Mouse (Mus musculus) hindbrain, embryonic 15.5 days (tissue): ENCODE measurements around the gene Tacc2. TPM values are rescaled to one million over a fixed set of nuclear protein-coding genes. Genes with fewer than 3 reads are reported as not detected.
"Not testable (repeated sequence)": the region's sequence is repeated elsewhere in the genome, so short reads cannot be mapped to it uniquely, and the experiment has no call there.

Experiments used
- ATAC-seq: fragments of 200-750 bp; cut with Nextera tagmentation; 2 replicates; pipeline ENCODE4 v1.8.0; 2017; ENCODE audit warnings: low read depth, moderate number of reproducible peaks, moderate TSS enrichment; ENCODE audit not compliant: low FRiP score
- H3K27ac ChIP-seq: fragments of 300-500 bp; sonication (generic); replicated peaks from 2 replicates; pipeline ENCODE4 v1.5.1; 2015; ENCODE audit warnings: mild to moderate bottlenecking, inconsistent platforms
- H3K27me3 ChIP-seq: fragments of 300-500 bp; sonication (generic); 2 replicates; pipeline ENCODE4 v1.6.1; 2015; ENCODE audit warnings: control low read depth, inconsistent platforms
- H3K36me3 ChIP-seq: fragments of 300-500 bp; sonication (generic); 2 replicates; pipeline ENCODE4 v1.6.1; 2015; ENCODE audit warnings: control low read depth, inconsistent platforms
- H3K4me1 ChIP-seq: fragments of 300-500 bp; sonication (generic); replicated peaks from 2 replicates; pipeline ENCODE4 v1.6.1; 2015; ENCODE audit warnings: control low read depth, inconsistent platforms
- H3K4me2 ChIP-seq: fragments of 300-500 bp; sonication (generic); 2 replicates; pipeline ENCODE4 v1.6.1; 2015; ENCODE audit warnings: moderate library complexity, mild to moderate bottlenecking, inconsistent platforms
- H3K4me3 ChIP-seq: fragments of 300-500 bp; sonication (generic); 2 replicates; pipeline ENCODE4 v1.5.1; 2015; ENCODE audit warnings: mild to moderate bottlenecking, inconsistent platforms
- H3K9ac ChIP-seq: fragments of 300-500 bp; sonication (generic); 2 replicates; pipeline ENCODE4 v1.6.1; 2015; ENCODE audit warnings: inconsistent platforms
- H3K9me3 ChIP-seq: fragments of 300-500 bp; sonication (generic); 2 replicates; pipeline ENCODE4 v1.6.1; 2016; ENCODE audit warnings: control low read depth, inconsistent platforms
- WGBS: fragments of 180-500 bp; shearing (Covaris S2); methylation state at CpG from one replicate; pipeline ENCODE4 v1.1.7; 2015; 5-methylcytosine and 5-hydroxymethylcytosine counted together
- polyA plus RNA-seq: library from polyadenylated mRNA; unstranded; fragments of >200 nt; fragmentation: Nextera tagmentation; extraction: Ambion mirVana; gene quantifications from 2 replicates; pipeline ENCODE4 v1.2.1, GENCODE M21; 2015

Tacc2 gene
- polyA plus RNA-seq, 1 experiment from 2014 or later: 65.3 TPM

DNA sequence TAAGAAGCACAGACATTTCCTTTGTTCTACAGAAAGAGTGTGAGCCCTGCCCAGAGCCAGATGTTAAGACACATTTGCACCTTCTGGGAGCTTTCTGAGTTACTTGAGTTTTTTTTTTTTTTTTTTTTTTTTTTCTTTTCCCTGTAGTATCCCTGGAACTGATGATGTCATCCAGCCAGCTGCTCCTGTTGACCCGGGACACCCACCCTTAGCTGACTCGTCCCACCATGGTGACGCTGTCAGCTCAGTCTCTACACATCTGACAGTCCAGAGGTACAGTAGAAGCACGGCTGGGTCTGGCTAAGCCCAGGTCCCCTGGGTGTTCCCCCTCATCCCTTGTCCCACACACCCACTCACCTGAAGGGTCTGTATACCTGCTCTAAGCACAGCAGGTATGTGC lies 85.6 kb downstream of the Tacc2 start:
- no peak overlapping the region for H3K4me3 ChIP-seq
- no peaks in the 10 kb centered on the region for H3K4me1 ChIP-seq
- no peak overlapping the region for H3K9ac ChIP-seq
- no peaks in the 10 kb centered on the region for H3K36me3 ChIP-seq
- no peak overlapping the region for H3K27ac ChIP-seq
- WGBS: 72% methylated on average over 4 of the region's 4 CpGs
- no peaks in the 10 kb centered on the region for H3K27me3 ChIP-seq
- no peak for ATAC-seq
- H3K9me3 ChIP-seq: no peaks in the 10 kb centered on the region
- H3K4me2 ChIP-seq: no peak overlapping the region

DNA sequence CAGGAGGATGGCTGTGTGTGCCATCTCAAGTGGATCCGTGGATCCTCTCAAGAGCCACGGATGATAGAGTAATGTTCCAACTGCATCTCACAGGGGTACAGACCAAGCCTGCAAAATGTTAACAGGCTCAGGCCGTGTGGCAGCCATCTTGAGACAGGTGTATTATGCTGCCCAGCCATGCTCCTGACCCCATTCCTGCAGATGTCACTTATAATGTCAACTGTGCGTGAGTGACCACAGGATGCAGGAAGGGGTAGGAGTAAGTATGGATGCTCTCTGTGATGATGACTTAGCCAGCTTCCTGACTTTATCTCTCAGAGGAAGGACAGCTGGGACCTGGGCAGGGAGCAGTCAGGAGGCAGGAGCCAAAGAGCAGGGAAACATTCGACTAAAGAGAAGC lies 86.8 kb downstream of the Tacc2 start:
- no peak for ATAC-seq
- H3K27me3 ChIP-seq: no peaks in the 10 kb centered on the region
- WGBS: over 99% methylated on average over 5 of the region's 5 CpGs

GRCm38 (mm10) chr7:130664629-130665028 lies 87.4 kb downstream of the Tacc2 start:
- Histone ChIP-seq H3K27me3 (no peaks in the 10 kb centered on the region), H3K9me3 (no peaks in the 10 kb centered on the region), H3K4me3 (no peak overlapping the region), H3K4me2 (no peak overlapping the region), H3K36me3 (no peaks in the 10 kb centered on the region), H3K4me1 (peaks cover 11% of the 10 kb centered on the region), H3K27ac (no peak overlapping the region), H3K9ac (no peak overlapping the region)
- WGBS: 90% methylated on average over 5 of the region's 5 CpGs
- no peak for ATAC-seq

More for the DNA sequence above, 86.8 kb downstream of the Tacc2 start:
- Histone ChIP-seq H3K9me3 (no peaks in the 10 kb centered on the region), H3K36me3 (no peaks in the 10 kb centered on the region), H3K4me1 (peaks cover 5% of the 10 kb centered on the region), H3K27ac (no peak overlapping the region), H3K9ac (no peak overlapping the region), H3K4me2 (no peak overlapping the region), H3K4me3 (no peak overlapping the region)

DNA sequence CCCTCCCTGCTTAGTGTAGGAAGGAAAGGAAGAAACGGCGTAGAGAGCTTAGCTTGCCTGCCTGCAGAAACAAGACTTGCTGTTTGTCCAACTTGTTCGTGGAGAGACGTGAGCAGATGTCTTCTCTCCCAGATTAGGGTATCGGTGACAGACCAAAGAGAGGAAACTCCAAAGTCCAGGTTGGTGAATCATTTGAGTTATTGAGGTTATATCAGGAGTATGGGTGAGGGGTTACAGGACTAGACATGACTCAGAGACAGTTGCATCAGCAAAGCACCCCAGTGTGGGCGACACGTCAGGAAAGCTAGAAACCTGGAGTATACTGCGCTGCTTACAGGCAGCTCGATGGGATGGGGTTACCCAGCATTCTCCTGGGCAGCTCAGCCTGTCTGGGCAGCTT lies 88.1 kb downstream of the Tacc2 start:
- Histone ChIP-seq H3K9me3 (no peaks in the 10 kb centered on the region), H3K4me2 (no peak overlapping the region), H3K4me3 (no peak overlapping the region), H3K36me3 (no peaks in the 10 kb centered on the region), H3K9ac (no peak overlapping the region), H3K4me1 (peaks cover 18% of the 10 kb centered on the region), H3K27me3 (no peaks in the 10 kb centered on the region), H3K27ac (no peak overlapping the region)
- ATAC-seq: no peak
- WGBS: over 99% methylated on average over 9 of the region's 9 CpGs

DNA sequence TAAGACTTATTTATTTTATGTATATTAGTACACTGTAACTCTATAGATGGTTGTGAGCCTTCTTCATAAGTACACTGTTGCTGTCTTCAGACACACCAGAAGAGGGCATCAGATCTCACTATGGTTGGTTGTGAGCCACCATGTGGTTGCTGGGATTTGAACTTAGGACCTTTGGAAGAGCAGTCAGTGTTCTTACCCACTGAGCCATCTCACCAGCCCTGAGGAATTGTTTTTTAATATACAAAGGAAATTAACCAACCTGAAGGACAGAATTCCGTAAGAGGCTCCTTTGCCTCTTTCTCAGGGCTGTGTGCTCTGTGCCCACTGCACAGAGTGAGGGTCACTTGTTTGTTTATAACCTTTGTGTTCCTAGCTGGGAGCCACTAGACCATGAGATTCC lies 90.8 kb downstream of the Tacc2 start:
- ATAC-seq, H3K9ac ChIP-seq, H3K4me2 ChIP-seq, H3K36me3 ChIP-seq, H3K27me3 ChIP-seq, H3K9me3 ChIP-seq, H3K4me3 ChIP-seq, H3K27ac ChIP-seq: not testable (repeated sequence)
- 56% methylated on average over 1 of the region's 1 CpGs for WGBS
- H3K4me1 ChIP-seq: peaks cover 33% of the 10 kb centered on the region

DNA sequence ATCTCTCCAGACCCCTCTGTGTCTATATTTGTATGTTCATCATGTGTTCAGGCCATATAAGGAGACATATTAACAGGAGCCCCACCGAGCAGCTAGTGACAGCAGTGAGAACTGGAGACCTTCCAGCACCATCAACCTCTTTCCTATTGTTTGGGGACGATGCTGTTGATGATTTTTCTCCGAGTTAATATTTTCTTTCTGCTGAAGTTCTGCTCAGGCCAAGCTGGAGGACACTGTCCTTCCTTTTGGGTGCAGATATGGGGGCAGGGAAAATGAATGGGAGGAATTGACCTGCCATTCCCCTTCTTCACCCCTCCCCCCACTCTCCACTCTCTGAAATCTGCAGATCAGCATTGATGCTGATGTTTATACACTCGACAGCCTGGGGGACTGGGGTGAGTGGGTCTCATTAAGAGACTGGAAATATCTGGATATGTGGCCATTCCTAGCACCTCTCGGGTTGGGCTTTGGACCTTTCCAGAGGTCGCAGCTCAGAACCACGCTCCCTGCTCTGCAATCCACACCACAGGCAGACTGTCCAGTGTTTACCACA lies 91.6 kb downstream of the Tacc2 start:
- 41% methylated on average over 7 of the region's 7 CpGs for WGBS
- H3K4me3 ChIP-seq: no peak overlapping the region
- H3K4me2 ChIP-seq: no peak overlapping the region
- H3K4me1 ChIP-seq: peaks cover 33% of the 10 kb centered on the region
- no peaks in the 10 kb centered on the region for H3K9me3 ChIP-seq
- no peak for ATAC-seq
- peak overlapping the region; percentile 79 for H3K27ac ChIP-seq
- H3K36me3 ChIP-seq: no peaks in the 10 kb centered on the region
- H3K27me3 ChIP-seq: no peaks in the 10 kb centered on the region
- no peak overlapping the region for H3K9ac ChIP-seq

- Histone ChIP-seq H3K27ac (peak overlapping the region; percentile 79), H3K4me3 (no peak overlapping the region), H3K36me3 (no peaks in the 10 kb centered on the region), H3K9ac (no peak overlapping the region), H3K27me3 (no peaks in the 10 kb centered on the region), H3K4me2 (no peak overlapping the region), H3K9me3 (no peaks in the 10 kb centered on the region), H3K4me1 (peaks cover 33% of the 10 kb centered on the region)
- 0 out of 2 replicates have a peak, but pooled peaks have one; percentile 57 for ATAC-seq
- WGBS: 29% methylated on average over 8 of the region's 8 CpGs
Observed at GRCm38 (mm10) chr7:130669370-130669881, 92.2 kb downstream of the Tacc2 start.

GRCm38 (mm10) chr7:130670358-130670757 lies 93.1 kb downstream of the Tacc2 start:
- Histone ChIP-seq H3K36me3 (no peaks in the 10 kb centered on the region), H3K4me1 (peaks cover 33% of the 10 kb centered on the region), H3K27me3 (no peaks in the 10 kb centered on the region), H3K9ac (no peak overlapping the region), H3K4me2 (no peak overlapping the region), H3K4me3 (no peak overlapping the region), H3K9me3 (no peaks in the 10 kb centered on the region), H3K27ac (peak overlapping the region; percentile 79; the same call in 1 of the 2 replicates)
- WGBS: 63% methylated on average over 4 of the region's 4 CpGs
- ATAC-seq: no peak

GRCm38 (mm10) chr7:130671301-130671700 lies 94.1 kb downstream of the Tacc2 start:
- Histone ChIP-seq H3K27me3 (no peaks in the 10 kb centered on the region), H3K4me2 (no peak overlapping the region), H3K27ac (no peak overlapping the region), H3K36me3 (no peaks in the 10 kb centered on the region), H3K9me3 (no peaks in the 10 kb centered on the region), H3K9ac (no peak overlapping the region), H3K4me1 (peaks cover 33% of the 10 kb centered on the region), H3K4me3 (no peak overlapping the region)
- 0 out of 2 replicates have a peak, but pooled peaks have one; percentile 5 for ATAC-seq
- WGBS: 59% methylated on average over 6 of the region's 6 CpGs

GRCm38 (mm10) chr7:130673169-130674033 lies 96.2 kb downstream of the Tacc2 start:
- Histone ChIP-seq H3K9me3 (no peaks in the 10 kb centered on the region), H3K27ac (no peak overlapping the region)
- no peak for ATAC-seq

DNA sequence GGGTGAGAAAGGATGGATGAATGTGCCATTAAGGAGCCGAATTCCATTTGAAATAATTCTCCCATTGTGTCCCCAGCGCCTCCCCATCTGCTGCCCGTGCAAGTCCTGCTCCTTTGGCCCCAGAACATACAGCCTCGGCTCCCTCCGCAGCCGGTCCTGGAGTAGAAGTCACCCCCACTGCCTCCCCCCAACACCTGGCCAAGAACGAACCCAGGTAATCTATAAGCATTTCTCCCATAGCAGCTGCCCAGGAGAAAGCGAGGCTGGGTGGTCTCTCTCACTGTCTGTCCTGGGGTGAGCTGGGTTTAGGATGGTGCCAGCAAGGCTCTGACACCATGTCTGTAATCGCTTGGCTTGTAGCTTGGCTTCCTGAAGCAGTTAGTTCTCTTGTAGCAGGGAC lies 97.3 kb downstream of the Tacc2 start:
- no peak overlapping the region for H3K4me2 ChIP-seq
- peaks cover 33% of the 10 kb centered on the region for H3K4me1 ChIP-seq
- no peak for ATAC-seq
- no peak overlapping the region for H3K4me3 ChIP-seq
- WGBS: 65% methylated on average over 9 of the region's 9 CpGs
- no peak overlapping the region for H3K27ac ChIP-seq
- H3K9me3 ChIP-seq: no peaks in the 10 kb centered on the region
- H3K27me3 ChIP-seq: no peaks in the 10 kb centered on the region
- no peak overlapping the region for H3K9ac ChIP-seq
- no peaks in the 10 kb centered on the region for H3K36me3 ChIP-seq

More at GRCm38 (mm10) chr7:130673169-130674033, 96.2 kb downstream of the Tacc2 start:
- H3K4me1 ChIP-seq: peaks cover 43% of the 10 kb centered on the region
- no peak overlapping the region for H3K9ac ChIP-seq
- no peak overlapping the region for H3K4me2 ChIP-seq
- no peaks in the 10 kb centered on the region for H3K27me3 ChIP-seq
- H3K36me3 ChIP-seq: no peaks in the 10 kb centered on the region
- WGBS: 74% methylated on average over 9 of the region's 9 CpGs
- no peak overlapping the region for H3K4me3 ChIP-seq

DNA sequence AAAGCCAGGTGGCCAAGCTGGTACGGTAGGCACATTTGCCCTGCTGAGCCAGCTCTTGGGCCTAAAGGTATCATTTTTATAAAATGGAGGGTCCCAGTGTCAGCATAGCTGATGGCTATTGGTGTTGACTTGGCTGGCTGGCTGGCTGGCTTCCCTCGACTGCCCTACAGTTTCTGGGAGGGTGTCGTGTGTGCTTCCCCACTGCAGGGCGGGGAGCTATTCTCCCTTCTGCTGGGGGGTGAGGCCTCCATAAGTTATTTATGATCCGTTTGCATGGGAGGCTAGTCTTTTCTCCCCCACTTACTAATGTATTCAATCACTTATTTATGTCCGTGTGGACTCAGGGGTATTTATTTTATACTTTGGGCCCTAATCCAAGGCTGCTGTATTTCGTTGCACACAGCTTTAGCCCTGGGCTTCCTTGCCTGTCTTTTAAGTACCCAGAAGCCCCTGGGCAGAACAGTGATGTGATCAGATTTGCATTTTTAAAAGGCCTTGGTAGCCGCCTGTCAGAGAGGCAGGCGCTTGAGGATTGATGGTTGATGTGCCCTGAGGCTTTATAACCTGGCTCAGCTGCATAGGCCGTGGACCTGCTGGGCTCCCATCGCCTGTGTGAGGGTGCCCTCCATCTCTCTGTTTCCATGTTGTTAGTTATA lies 99.8 kb downstream of the Tacc2 start:
- WGBS: 46% methylated on average over 11 of the region's 11 CpGs
- ATAC-seq: 0 out of 2 replicates have a peak, but pooled peaks have one; percentile 39
- H3K27me3 ChIP-seq: no peaks in the 10 kb centered on the region
- no peak overlapping the region for H3K4me3 ChIP-seq
- no peak overlapping the region for H3K9ac ChIP-seq
- H3K27ac ChIP-seq: 0 out of 2 replicates have a peak overlapping the region, but pooled peaks have one; percentile 20
- H3K4me2 ChIP-seq: no peak overlapping the region
- no peaks in the 10 kb centered on the region for H3K9me3 ChIP-seq
- peaks cover 10% of the 10 kb centered on the region for H3K4me1 ChIP-seq
- H3K36me3 ChIP-seq: no peaks in the 10 kb centered on the region
